Mouse (Mus musculus) heart, postnatal 4 days (tissue): ENCODE data around the gene Btn2a2. TPM values are rescaled to one million over a fixed set of nuclear protein-coding genes. Genes with fewer than 3 reads are reported as not detected.
A peak's percentile ranks its signal among the peaks of the same experiment; 100 is the strongest.

Source experiments
- DNase-seq: peaks from one replicate; pipeline ENCODE4 v3.0.0; 2021
- total RNA-seq, 2 experiments: library from RNA; stranded (reverse); gene quantifications; 2 replicates each; pipeline ENCODE4 v1.2.3; 2021

Btn2a2 gene
- total RNA-seq, 2 experiments from 2014 or later = not detected

GRCm38 (mm10) chr13:23497656-23498321, 9.1 kb upstream of the Btn2a2 start:
- DNase-seq = peak; percentile 25

- DNase-seq = no peak
Measured at GRCm38 (mm10) chr13:23495526-23495925, 6.9 kb upstream of the Btn2a2 start.

- DNase-seq = no peak
Measured at GRCm38 (mm10) chr13:23491990-23492389, 3.3 kb upstream of the Btn2a2 start.

- no peak for DNase-seq
Measured at GRCm38 (mm10) chr13:23491263-23491662, 2.6 kb upstream of the Btn2a2 start.

GRCm38 (mm10) chr13:23490863-23491262, 2.2 kb upstream of the Btn2a2 start:
- no peak for DNase-seq

- no peak for DNase-seq
Measured at GRCm38 (mm10) chr13:23485271-23485670, 3.4 kb downstream of the Btn2a2 start.

- DNase-seq = no peak
Measured at GRCm38 (mm10) chr13:23483153-23483552, 5.5 kb downstream of the Btn2a2 start.

- peak; percentile 53 for DNase-seq
Measured at GRCm38 (mm10) chr13:23475658-23476057, 13.0 kb downstream of the Btn2a2 start.

- DNase-seq = peak; percentile 66
Measured at GRCm38 (mm10) chr13:23466911-23467310, 21.7 kb downstream of the Btn2a2 start.

- no peak for DNase-seq
Measured at GRCm38 (mm10) chr13:23466306-23466705, 22.4 kb downstream of the Btn2a2 start.

- no peak for DNase-seq
Measured at GRCm38 (mm10) chr13:23465600-23466109, 23.0 kb downstream of the Btn2a2 start, which contains the start of gene Btn1a1. Gene Btn1a1 (minus strand): TSS chr13:23465901.

- no peak for DNase-seq
Measured at GRCm38 (mm10) chr13:23464841-23465366, 23.8 kb downstream of the Btn2a2 start.

GRCm38 (mm10) chr13:23464224-23464637, 24.4 kb downstream of the Btn2a2 start:
- peak; percentile 33 for DNase-seq

GRCm38 (mm10) chr13:23463381-23464223, 25.1 kb downstream of the Btn2a2 start:
- DNase-seq = peak; percentile 70

- DNase-seq = no peak
Measured at GRCm38 (mm10) chr13:23462669-23463068, 26.0 kb downstream of the Btn2a2 start.

- DNase-seq = no peak
Measured at GRCm38 (mm10) chr13:23462063-23462462, 26.6 kb downstream of the Btn2a2 start.

- DNase-seq = no peak
Measured at GRCm38 (mm10) chr13:23459264-23459846, 29.3 kb downstream of the Btn2a2 start.

GRCm38 (mm10) chr13:23453926-23454325, 34.7 kb downstream of the Btn2a2 start:
- DNase-seq = no peak

GRCm38 (mm10) chr13:23453362-23453862, 35.2 kb downstream of the Btn2a2 start:
- DNase-seq = peak; percentile 77

- peak; percentile 84 for DNase-seq
Measured at GRCm38 (mm10) chr13:23450398-23450797, 38.3 kb downstream of the Btn2a2 start.

GRCm38 (mm10) chr13:23449235-23450095, 39.2 kb downstream of the Btn2a2 start:
- DNase-seq = peak; percentile 65
